Mouse (Mus musculus) layer of hippocampus, adult 2 months (tissue): ENCODE measurements around the gene Krt83. TPM values are rescaled to one million over a fixed set of nuclear protein-coding genes. Genes with fewer than 3 reads are reported as not detected.
A peak's percentile ranks its signal among the peaks of the same experiment; 100 is the strongest.

Experiments used
- DNase-seq, 2 experiments: peaks; one replicate each; pipeline ENCODE4 v3.0.0; 2022; ENCODE audit warnings: low spot score in 2 of 2
- H3K27ac ChIP-seq: fragments of 200-600 bp; 2 replicates; pipeline ENCODE4 v1.8.1; 2022
- H3K4me3 ChIP-seq: fragments of 200-600 bp; 2 replicates; pipeline ENCODE4 v1.8.1; 2022; ENCODE audit warnings: mild to moderate bottlenecking
- CTCF ChIP-seq: fragments of 200-600 bp; conservative IDR thresholded peaks from 2 replicates; pipeline ENCODE4 v1.8.1; 2022; ENCODE audit warnings: antibody characterized with exemption, mild to moderate bottlenecking, moderate library complexity
- total RNA-seq, 2 experiments: library from RNA; stranded (reverse); gene quantifications; 2 replicates each; pipeline ENCODE4 v1.2.3; 2021

Gene Krt83
- total RNA-seq, 2 experiments from 2014 or later = not detected

DNA sequence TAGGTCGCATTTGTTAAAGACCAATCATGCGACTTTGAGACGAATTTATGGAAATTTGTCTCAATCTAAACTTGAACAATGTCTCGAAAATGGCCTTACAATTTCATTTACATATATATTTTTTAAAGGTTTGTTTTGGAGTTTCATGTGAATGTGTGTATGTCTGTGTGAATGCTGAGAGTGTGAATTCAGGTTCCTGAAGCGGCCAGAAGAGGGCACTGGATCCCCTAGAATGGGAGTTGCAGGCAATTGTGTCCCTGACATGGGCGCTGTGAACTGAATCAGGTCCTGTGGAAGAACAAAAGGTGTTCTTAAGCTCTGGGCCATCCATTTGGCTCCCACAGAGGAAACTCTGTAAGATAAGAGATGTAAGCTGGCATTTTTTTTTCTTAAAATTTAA lies 35.4 kb downstream of the Krt83 start:
- TF ChIP-seq CTCF = peak; percentile 28; the same call in 1 of the 2 replicates
- no peak for DNase-seq
- H3K4me3 ChIP-seq = no peak overlapping the region
- H3K27ac ChIP-seq = no peak overlapping the region

DNA sequence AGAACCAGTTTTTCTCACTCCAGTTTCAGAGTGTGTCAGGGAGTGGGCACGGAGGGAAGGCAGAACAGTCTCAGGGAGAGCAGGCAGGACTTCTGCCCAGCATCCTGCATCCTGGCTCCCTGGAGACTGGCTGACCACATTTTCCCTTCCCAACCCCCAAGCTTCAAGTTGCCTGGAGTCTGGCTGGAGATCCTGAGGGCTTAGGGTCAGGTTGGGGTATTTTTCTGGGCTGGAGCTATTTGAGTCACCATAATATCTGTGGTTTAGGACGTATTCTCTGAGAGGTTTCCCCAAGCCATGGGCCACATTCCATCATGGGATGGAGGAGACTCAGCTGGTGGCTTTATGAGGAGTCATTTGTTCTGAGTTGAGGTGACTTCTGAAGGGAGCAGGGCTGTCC lies 36.0 kb downstream of the Krt83 start:
- DNase-seq = no peak
- no peak overlapping the region for H3K27ac ChIP-seq
- no peak for TF ChIP-seq CTCF
- no peak overlapping the region for H3K4me3 ChIP-seq

DNA sequence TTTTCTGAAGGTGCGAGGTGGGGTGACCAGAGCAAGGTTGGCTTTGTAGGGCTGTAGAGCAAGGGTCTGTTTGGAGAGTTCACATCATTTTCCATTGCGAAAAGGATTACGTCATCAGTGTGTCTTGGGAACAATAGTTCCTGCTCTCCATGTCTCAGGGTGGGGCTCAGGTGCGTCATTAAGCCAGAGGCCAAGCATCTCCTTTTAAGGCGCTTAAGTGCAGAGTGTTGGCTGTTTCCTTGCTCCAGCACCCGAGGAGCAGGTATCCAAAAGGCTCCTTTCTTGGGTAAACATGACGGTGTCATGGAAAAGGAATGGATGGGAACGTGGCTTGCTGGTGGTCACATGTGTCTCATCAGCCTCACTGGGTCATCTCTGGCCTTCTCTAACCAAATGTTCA lies 36.5 kb downstream of the Krt83 start:
- no peak for DNase-seq
- TF ChIP-seq CTCF = no peak
- Histone ChIP-seq H3K27ac (no peak overlapping the region), H3K4me3 (no peak overlapping the region)

DNA sequence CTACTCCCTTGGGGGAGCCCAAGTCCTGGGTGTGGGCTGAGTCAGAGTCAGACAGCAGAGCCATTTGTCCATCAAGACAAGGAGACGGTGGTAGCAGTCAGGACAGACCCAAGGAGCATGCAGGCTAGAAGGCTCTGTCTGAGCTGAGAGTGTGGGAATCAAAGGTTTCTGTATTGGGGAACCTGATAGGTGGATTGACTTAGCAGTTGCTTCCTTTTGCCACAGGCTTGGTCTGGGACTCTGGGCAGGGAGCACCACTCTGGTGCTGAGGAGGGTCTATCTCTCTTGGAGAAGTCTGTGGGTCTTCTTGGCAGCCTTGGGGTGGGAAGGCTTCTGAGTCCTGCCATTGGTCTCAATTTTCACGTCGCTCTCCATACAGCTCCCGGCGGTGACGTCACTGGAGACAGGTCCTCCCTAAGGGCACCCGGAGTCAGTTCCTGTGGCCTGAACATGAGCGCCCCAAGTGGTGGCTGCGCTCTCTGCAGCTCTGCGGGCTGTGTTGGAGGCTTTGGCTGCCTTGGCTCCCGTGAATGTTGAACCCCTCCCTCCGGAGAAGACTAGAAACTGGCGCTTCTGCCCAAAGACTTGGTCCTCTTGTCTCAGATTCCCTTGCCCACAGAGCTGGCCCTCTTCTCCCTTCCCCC lies 38.1 kb downstream of the Krt83 start:
- Histone ChIP-seq H3K27ac (no peak overlapping the region), H3K4me3 (no peak overlapping the region)
- DNase-seq = peak; percentile 69 to 82
- TF ChIP-seq CTCF = peak; percentile 89

DNA sequence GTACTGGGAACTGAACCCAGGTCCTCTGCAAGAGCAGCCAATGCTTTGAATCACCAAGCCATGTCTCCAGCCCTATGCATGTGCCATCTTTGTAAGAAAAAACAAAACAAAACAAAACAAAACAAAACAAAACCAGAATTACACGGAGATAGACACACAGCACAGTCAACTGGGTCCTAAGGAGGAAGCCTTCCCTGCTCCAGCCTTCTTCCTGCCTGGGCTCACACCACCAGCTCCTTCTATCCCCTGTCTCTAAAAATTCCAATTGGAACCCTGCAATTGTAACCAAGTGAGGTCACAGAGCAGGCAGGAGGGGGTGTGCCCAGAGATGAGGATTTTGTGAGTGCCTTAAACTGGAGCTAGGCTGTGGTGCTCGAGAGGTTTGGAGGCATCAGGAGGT lies 43.9 kb downstream of the Krt83 start, which contains the start of gene Krt88:
TSS of gene Krt88 (plus strand) at position 301 of the 400 bp plus-strand sequence.
- no peak for TF ChIP-seq CTCF
- Histone ChIP-seq H3K4me3 (no peak within 1 kb of the TSS; the same call in 1 of the 2 replicates), H3K27ac (no peak within 1 kb of the TSS)
- no peak for DNase-seq

GRCm38 (mm10) chr15:101446572-101446971 lies 44.7 kb downstream of the Krt83 start:
- no peak for TF ChIP-seq CTCF
- H3K4me3 ChIP-seq = no peak overlapping the region; the same call in 1 of the 2 replicates
- DNase-seq = no peak
- no peak overlapping the region for H3K27ac ChIP-seq

GRCm38 (mm10) chr15:101440837-101441236 lies 50.5 kb downstream of the Krt83 start:
- peak; percentile 32 to 35 for DNase-seq
- no peak overlapping the region for H3K4me3 ChIP-seq
- peak overlapping the region; percentile 79 for H3K27ac ChIP-seq
- no peak for TF ChIP-seq CTCF

GRCm38 (mm10) chr15:101438555-101438954 lies 52.8 kb downstream of the Krt83 start, which contains the start of gene Krt87:
Gene Krt87, minus strand, starts transcription at chr15:101438804.
- Histone ChIP-seq H3K4me3 (peak within 1 kb of the TSS; percentile 43), H3K27ac (no peak within 1 kb of the TSS)
- no peak for TF ChIP-seq CTCF
- DNase-seq = no peak

DNA sequence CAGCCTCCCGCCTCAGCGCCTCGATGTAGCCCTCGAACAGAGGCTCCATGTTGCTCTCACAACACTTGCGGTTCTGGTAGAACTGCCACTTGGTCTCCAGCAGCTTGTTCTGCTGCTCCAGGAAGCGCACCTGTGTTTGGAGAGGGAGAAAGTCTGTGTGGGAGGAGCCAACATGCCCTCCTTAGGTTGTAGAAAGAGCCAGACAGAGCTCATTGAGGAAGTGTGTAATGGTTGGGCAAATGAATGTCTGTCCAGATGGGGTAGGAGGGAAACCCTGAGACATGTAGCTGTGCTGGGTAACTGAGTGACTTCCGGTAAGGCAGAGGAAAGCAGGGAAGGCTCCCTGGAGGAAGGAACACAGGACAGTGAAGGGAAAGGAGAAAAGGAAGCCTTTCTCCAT lies 54.7 kb downstream of the Krt83 start:
- H3K4me3 ChIP-seq = no peak overlapping the region
- H3K27ac ChIP-seq = no peak overlapping the region
- no peak for TF ChIP-seq CTCF
- DNase-seq = no peak

Other genes starting within 250 kb of the Krt83 start
- 10 to 100 TPM; 39.8 to 54.8 TPM for gene Nr4a1, start 237.2 kb downstream of the Krt83 start, total RNA-seq
- 10 to 100 TPM; 50.6 to 53.3 TPM for gene Atg101, start 207.2 kb downstream of the Krt83 start, total RNA-seq
- under 1 TPM in 1 of 2 experiments, not detected in 1; 0.54 TPM for gene 6030408B16Rik, start 198.3 kb downstream of the Krt83 start, total RNA-seq
- gene Krt80, start 121.3 kb downstream of the Krt83 start, total RNA-seq = under 1 TPM; 0.12 to 0.18 TPM
- not detected for gene Krt7, start 80.5 kb downstream of the Krt83 start, total RNA-seq
- gene Krt87, start 52.7 kb downstream of the Krt83 start, total RNA-seq = under 1 TPM; 0.46 to 0.69 TPM
- not detected for gene Krt88, start 43.8 kb downstream of the Krt83 start, total RNA-seq
- not detected for gene Krt81, start 27.8 kb downstream of the Krt83 start, total RNA-seq
- gene Krt86, start 18.0 kb downstream of the Krt83 start, total RNA-seq = not detected
- not detected for gene Gm49425, start 25.7 kb upstream of the Krt83 start, total RNA-seq
- not detected for gene Krt84, start 41.3 kb upstream of the Krt83 start, total RNA-seq
- gene Krt82, start 59.2 kb upstream of the Krt83 start, total RNA-seq = not detected
- not detected for gene Krt90, start 71.4 kb upstream of the Krt83 start, total RNA-seq
- gene Krt75, start 82.4 kb upstream of the Krt83 start, total RNA-seq = not detected
- not detected for gene Gm5414, start 136.7 kb upstream of the Krt83 start, total RNA-seq
- gene Gm5478, start 155.9 kb upstream of the Krt83 start, total RNA-seq = not detected
- not detected for gene Krt6b, start 188.8 kb upstream of the Krt83 start, total RNA-seq
- not detected for gene Krt6a, start 202.8 kb upstream of the Krt83 start, total RNA-seq
- gene Krt5, start 221.4 kb upstream of the Krt83 start, total RNA-seq = under 1 TPM; 0.15 to 0.47 TPM